Mouse (Mus musculus) urinary bladder, postnatal 0 days (tissue): Measurements from ENCODE around the gene Pigyl. TPM values are rescaled to one million over a fixed set of nuclear protein-coding genes. Genes with fewer than 3 reads are reported as not detected.

ENCODE experiments used
- microRNA-seq: library from miRNA; unstranded; fragments of <30 nt; microRNA quantifications from one replicate; pipeline ENCODE4, GENCODE M21; 2016
- polyA plus RNA-seq: library from polyadenylated mRNA; unstranded; fragments of >200 nt; fragmentation: Nextera tagmentation; extraction: Ambion mirVana; gene quantifications from 2 replicates; pipeline ENCODE4 v1.2.1, GENCODE M21; 2015

Gene Pigyl
- 85.8 and 88.4 TPM in 2 replicates for polyA plus RNA-seq

DNA sequence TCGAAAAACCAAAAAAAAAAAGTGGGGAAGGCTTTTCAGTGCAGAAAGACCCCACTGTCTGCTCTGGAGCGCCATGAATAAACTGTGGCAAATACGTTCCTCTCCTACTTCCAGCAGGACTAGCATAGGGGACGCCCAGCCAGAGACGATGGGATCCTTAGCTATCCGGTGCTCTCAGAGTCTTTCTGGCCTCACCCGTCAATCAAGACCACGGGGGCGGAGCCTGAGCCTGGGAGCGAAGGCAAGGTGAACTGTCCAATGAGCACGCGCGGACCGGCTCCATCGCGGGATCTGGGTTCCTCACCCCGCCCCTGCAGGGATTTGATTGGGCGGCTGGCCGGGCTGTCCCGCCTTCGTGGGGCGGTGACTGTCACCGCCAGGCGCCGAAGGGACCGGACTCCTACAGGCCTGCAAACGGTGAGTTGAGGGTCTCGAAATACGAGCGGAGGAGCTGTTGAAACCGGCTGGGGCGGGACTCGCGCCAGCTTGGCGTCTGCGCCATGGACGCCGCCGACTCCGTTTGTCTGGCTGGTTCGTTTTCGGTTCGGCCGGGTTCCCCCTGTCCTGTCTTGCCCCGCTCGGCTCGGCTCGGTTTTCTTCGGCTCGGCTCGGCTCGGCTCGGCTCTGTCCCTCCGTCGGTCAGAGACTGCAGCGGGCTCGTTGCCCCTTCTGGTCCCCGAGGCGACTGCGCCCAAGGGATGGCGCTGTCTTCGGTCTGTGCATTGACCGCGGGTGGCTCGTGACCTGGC is at the start of gene Pigyl:
Pigyl (plus strand) TSS at position 350 of the 749 bp plus-strand sequence.

GRCm38 (mm10) chr9:22116740-22117426 is 39.8 kb upstream of the Pigyl start, which contains the start of gene Elof1:
TSS of gene Elof1 (minus strand) at chr9:22117172.

DNA sequence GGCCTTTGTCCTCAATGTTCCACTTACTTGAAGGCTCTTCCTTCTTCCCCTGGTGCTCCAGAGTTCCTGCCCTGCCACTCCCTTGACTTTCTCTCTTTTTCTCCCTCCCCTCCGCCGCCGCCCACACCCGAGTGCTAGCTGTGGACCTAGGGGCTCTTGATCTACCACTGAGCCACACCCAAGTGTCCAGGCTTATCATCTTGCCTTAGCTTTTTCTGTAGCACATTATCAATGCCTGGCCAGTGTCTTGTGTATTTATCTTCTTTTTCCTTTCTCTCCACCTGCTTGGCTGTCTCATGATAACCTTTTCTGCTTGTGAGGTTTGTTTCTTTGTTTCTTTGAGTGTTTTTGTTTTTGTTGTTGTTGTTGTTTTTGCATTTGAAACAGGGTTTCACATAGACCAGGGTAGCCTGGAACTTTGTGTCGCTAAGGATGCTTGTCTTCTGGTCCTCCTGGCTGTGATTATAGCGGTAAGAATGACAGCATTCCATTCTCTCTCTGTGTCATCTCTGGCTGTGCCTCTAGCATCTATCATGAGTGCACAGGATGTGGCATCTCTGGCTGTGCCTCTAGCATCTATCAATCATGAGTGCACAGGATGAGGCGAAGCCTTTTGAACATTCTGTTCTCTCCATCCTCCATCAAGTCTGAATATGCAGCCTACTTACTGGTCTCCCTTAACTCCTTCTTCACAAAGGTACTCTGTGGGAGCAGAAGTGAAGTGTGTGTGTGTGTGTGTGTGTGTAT is 20.8 kb upstream of the Pigyl start, which contains the start of gene Acp5:
Acp5 (minus strand) TSS at position 68 of the 747 bp plus-strand sequence.

GRCm38 (mm10) chr9:22188025-22188611 is 31.5 kb downstream of the Pigyl start, which contains the start of gene Zfp872:
TSS of gene Zfp872 (plus strand) at chr9:22188090.

Small RNA genes lying within 50 kb of the gene (microRNA-seq; reads per million reads assigned to microRNA genes)
- not detected for gene Mir7084

Other genes starting within 250 kb of the Pigyl start
- 25.2 and 33.9 TPM in 2 replicates for gene Rab3d, start 238.7 kb upstream of the Pigyl start, polyA plus RNA-seq
- 1.6 and 2.0 TPM in 2 replicates for gene Ccdc159, start 229.4 kb upstream of the Pigyl start, polyA plus RNA-seq
- 68.5 and 78.3 TPM in 2 replicates for gene Tmem205, start 229.3 kb upstream of the Pigyl start, polyA plus RNA-seq
- 4.0 and 4.3 TPM in 2 replicates for gene Plppr2, start 219.8 kb upstream of the Pigyl start, polyA plus RNA-seq
- 3.4 TPM in 2 replicates for gene Swsap1, start 201.1 kb upstream of the Pigyl start, polyA plus RNA-seq
- 2.1 and 2.6 TPM in 2 replicates for gene Epor, start 193.3 kb upstream of the Pigyl start, polyA plus RNA-seq
- gene Rgl3, start 167.4 kb upstream of the Pigyl start, polyA plus RNA-seq, result 2.9 and 4.9 TPM in 2 replicates
- not detected in 2 replicates for gene Ccdc151, start 154.2 kb upstream of the Pigyl start, polyA plus RNA-seq
- gene Prkcsh, start 154.0 kb upstream of the Pigyl start, polyA plus RNA-seq, result 47.2 and 48.7 TPM in 2 replicates
- gene Elavl3, start 104.8 kb upstream of the Pigyl start, polyA plus RNA-seq, result 0.05 TPM in 1 of 2 replicates, not detected in the other
- not detected in 2 replicates for gene Gm49318, start 85.6 kb upstream of the Pigyl start, polyA plus RNA-seq
- gene Zfp653, start 85.5 kb upstream of the Pigyl start, polyA plus RNA-seq, result 6.1 and 8.0 TPM in 2 replicates
- 39.5 and 42.3 TPM in 2 replicates for gene Ecsit, start 71.4 kb upstream of the Pigyl start, polyA plus RNA-seq
- gene Cnn1, start 57.6 kb upstream of the Pigyl start, polyA plus RNA-seq, result 4,929 and 6,173 TPM in 2 replicates
- 93.8 and 101 TPM in 2 replicates for gene Elof1, start 39.7 kb upstream of the Pigyl start, polyA plus RNA-seq
- gene Acp5, start 21.1 kb upstream of the Pigyl start, polyA plus RNA-seq, result 9.1 and 9.8 TPM in 2 replicates
- 0.13 and 0.28 TPM in 2 replicates for gene Zfp872, start 31.2 kb downstream of the Pigyl start, polyA plus RNA-seq
- 27.7 and 30.7 TPM in 2 replicates for gene Zfp809, start 68.9 kb downstream of the Pigyl start, polyA plus RNA-seq
- gene Zfp599, start 103.0 kb downstream of the Pigyl start, polyA plus RNA-seq, result 0.55 and 0.70 TPM in 2 replicates
- gene Zfp810, start 150.8 kb downstream of the Pigyl start, polyA plus RNA-seq, result 7.4 and 7.9 TPM in 2 replicates
- 13.4 and 21.4 TPM in 2 replicates for gene Anln, start 232.3 kb downstream of the Pigyl start, polyA plus RNA-seq